Mouse (Mus musculus): Measurements from ENCODE around the gene Dgcr6.

DNA sequence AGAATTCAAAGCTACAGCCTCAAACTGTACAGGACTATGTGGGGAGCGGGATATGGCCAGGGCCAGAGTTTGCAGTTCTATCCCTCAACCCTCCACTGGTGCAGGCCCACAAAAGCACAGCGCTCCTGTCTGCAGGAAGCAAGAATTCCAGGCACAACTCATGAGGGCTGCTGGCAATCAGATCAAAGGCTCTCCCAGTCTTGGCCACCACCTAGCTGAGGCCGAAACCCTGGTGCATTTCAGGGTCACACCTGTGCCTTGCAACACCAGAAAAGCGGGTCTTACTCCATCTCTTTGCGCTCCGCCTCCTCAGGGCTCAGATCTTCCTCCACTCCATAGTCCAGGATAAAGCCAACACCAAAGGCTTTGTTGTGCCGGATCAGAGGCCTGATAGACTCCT is 31.6 kb downstream of the Dgcr6 start:
- TF ChIP-seq CTCF (IDR thresholded peaks at IDR 0.05; ENCODE audit: low read depth, low read length) (peak; percentile 72), POLR2A (IDR thresholded peaks at IDR 0.05; ENCODE audit: extremely low read depth, insufficient read depth, low read length) (0 out of 2 replicates have a peak, but pooled peaks have one; percentile 3)
